Mouse (Mus musculus): ENCODE measurements around the gene Pnpla2.

DNA sequence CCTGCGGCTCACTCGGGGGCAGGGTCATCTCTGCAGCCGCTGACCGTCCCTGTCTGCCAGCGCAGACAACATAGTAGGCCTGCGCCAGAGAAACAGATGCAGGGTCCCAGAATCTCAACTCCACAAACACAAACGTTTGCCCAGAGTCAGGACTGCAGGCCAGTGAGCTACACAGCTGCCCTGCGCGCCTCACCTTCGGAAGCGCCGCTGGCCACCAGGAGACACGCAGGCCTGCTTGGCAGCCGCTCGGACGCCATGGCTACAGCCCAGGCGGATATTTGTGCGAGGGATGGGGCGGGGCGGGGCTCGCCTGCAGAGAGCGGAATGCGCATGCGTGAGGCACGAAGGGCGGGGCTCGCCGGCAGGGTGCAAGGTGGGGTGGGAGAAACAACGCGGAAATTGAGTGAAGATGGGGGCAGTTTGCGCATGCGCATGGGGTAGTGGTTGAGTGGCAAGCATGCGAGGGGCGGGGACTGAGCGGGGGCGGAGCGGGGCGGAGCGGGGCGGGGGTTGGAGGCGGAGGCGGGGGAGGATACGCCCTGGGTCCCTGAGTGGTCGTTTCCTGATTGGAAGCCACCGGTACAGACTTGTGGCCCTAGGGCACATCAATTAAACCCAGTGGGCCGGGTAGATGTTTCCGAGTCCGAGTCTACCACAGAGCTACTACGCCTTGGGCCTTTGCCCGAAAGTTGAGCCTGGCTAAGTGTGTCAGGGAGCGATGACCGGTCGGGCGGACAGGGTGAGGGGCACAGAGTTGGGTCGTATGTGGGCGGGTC lies 41.0 kb upstream of the Pnpla2 start, which contains the start of gene Gatd1:
- TF ChIP-seq CTCF (IDR thresholded peaks at IDR 0.05; ENCODE audit: control insufficient read depth, insufficient read depth, insufficient replicate concordance, low read depth, low read length) (no peak), POLR2A (IDR thresholded peaks at IDR 0.05; ENCODE audit: control insufficient read depth, low read depth, low read length) (peak; percentile 80)
